Mouse (Mus musculus) cerebellum, adult 2 months (tissue): ENCODE results near the gene Dtx1.

Source experiments
- CTCF ChIP-seq: fragments of 200-500 bp; IDR thresholded peaks from 2 replicates; pipeline ENCODE4 v1.5.1; 2011; ENCODE audit warnings: low read depth, mild to moderate bottlenecking, control low read depth, low read length, moderate library complexity, borderline replicate concordance; ENCODE audit not compliant: insufficient read depth
- POLR2A ChIP-seq: fragments of 200-500 bp; IDR thresholded peaks from 2 replicates; pipeline ENCODE4 v1.6.1; 2011; ENCODE audit warnings: low read length, control low read depth, borderline replicate concordance; ENCODE audit not compliant: insufficient read depth

DNA sequence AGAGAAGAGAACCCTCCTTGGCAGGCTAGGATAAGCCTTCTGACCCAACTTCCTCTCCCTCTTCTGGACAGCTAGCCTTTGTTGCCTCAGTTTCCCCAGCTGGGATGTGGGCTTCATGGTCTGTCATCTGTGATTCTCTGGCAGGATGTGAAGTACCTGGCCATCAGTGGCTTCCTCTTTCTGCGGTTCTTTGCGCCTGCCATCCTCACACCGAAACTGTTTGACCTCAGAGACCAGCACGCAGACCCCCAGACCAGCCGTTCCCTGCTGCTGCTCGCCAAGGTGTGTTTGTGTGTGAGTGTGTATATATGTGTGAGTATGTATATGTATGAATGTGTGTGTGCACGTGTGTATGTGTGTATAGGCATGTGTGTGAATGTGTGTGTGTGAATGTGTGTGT is 41.6 kb downstream of the Dtx1 start:
- TF ChIP-seq CTCF (no peak), POLR2A (no peak)
